Mouse (Mus musculus): ENCODE data around the gene Rhbdd1. TPM values are rescaled to one million over a fixed set of nuclear protein-coding genes. Genes with fewer than 3 reads are reported as not detected.

Rhbdd1 gene
- total RNA-seq, 2 experiments from 2014 or later: 12.1 to 16.0 TPM

GRCm38 (mm10) chr1:82361240-82361639 lies 45.0 kb downstream of the Rhbdd1 start:
- ATAC-seq (replicated peaks; ENCODE audit: poor library complexity): no peak

- no peak for ATAC-seq (replicated peaks; ENCODE audit: poor library complexity)
Observed at GRCm38 (mm10) chr1:82362165-82362564, 45.9 kb downstream of the Rhbdd1 start.

GRCm38 (mm10) chr1:82364047-82364446 lies 47.8 kb downstream of the Rhbdd1 start:
- no peak for ATAC-seq (replicated peaks; ENCODE audit: poor library complexity)

- no peak for ATAC-seq (replicated peaks; ENCODE audit: poor library complexity)
Observed at GRCm38 (mm10) chr1:82364468-82364867, 48.2 kb downstream of the Rhbdd1 start.

- ATAC-seq (replicated peaks; ENCODE audit: poor library complexity): no peak
Observed at GRCm38 (mm10) chr1:82371636-82372428, 55.6 kb downstream of the Rhbdd1 start.

GRCm38 (mm10) chr1:82373924-82374323 lies 57.7 kb downstream of the Rhbdd1 start:
- ATAC-seq (replicated peaks; ENCODE audit: poor library complexity): peak; percentile 83

- no peak for ATAC-seq (replicated peaks; ENCODE audit: poor library complexity)
Observed at GRCm38 (mm10) chr1:82374831-82375358, 58.6 kb downstream of the Rhbdd1 start.

- ATAC-seq (replicated peaks; ENCODE audit: poor library complexity): no peak
Observed at GRCm38 (mm10) chr1:82375452-82375851, 59.2 kb downstream of the Rhbdd1 start.

- no peak for ATAC-seq (replicated peaks; ENCODE audit: poor library complexity)
Observed at GRCm38 (mm10) chr1:82381946-82382345, 65.7 kb downstream of the Rhbdd1 start.

GRCm38 (mm10) chr1:82384106-82384505 lies 67.9 kb downstream of the Rhbdd1 start:
- no peak for ATAC-seq (replicated peaks; ENCODE audit: poor library complexity)

- no peak for ATAC-seq (replicated peaks; ENCODE audit: poor library complexity)
Observed at GRCm38 (mm10) chr1:82385054-82385453, 68.8 kb downstream of the Rhbdd1 start.

GRCm38 (mm10) chr1:82385827-82386230 lies 69.6 kb downstream of the Rhbdd1 start:
- no peak for ATAC-seq (replicated peaks; ENCODE audit: poor library complexity)

- no peak for ATAC-seq (replicated peaks; ENCODE audit: poor library complexity)
Observed at GRCm38 (mm10) chr1:82386814-82387771, 70.8 kb downstream of the Rhbdd1 start.

GRCm38 (mm10) chr1:82389371-82389770 lies 73.1 kb downstream of the Rhbdd1 start:
- no peak for ATAC-seq (replicated peaks; ENCODE audit: poor library complexity)

GRCm38 (mm10) chr1:82395371-82395770 lies 79.1 kb downstream of the Rhbdd1 start:
- ATAC-seq (replicated peaks; ENCODE audit: poor library complexity): no peak

- ATAC-seq (replicated peaks; ENCODE audit: poor library complexity): no peak
Observed at GRCm38 (mm10) chr1:82407786-82408185, 91.5 kb downstream of the Rhbdd1 start.

GRCm38 (mm10) chr1:82409271-82409670 lies 93.0 kb downstream of the Rhbdd1 start:
- ATAC-seq (replicated peaks; ENCODE audit: poor library complexity): no peak

- no peak for ATAC-seq (replicated peaks; ENCODE audit: poor library complexity)
Observed at GRCm38 (mm10) chr1:82410548-82410947, 94.3 kb downstream of the Rhbdd1 start.

- ATAC-seq (replicated peaks; ENCODE audit: poor library complexity): no peak
Observed at GRCm38 (mm10) chr1:82411521-82411920, 95.3 kb downstream of the Rhbdd1 start.

- ATAC-seq (replicated peaks; ENCODE audit: poor library complexity): no peak
Observed at GRCm38 (mm10) chr1:82412085-82412484, 95.8 kb downstream of the Rhbdd1 start.

- ATAC-seq (replicated peaks; ENCODE audit: poor library complexity): no peak
Observed at GRCm38 (mm10) chr1:82414434-82415045, 98.3 kb downstream of the Rhbdd1 start.
